Mouse (Mus musculus): ENCODE results near the gene Ncapg.

DNA sequence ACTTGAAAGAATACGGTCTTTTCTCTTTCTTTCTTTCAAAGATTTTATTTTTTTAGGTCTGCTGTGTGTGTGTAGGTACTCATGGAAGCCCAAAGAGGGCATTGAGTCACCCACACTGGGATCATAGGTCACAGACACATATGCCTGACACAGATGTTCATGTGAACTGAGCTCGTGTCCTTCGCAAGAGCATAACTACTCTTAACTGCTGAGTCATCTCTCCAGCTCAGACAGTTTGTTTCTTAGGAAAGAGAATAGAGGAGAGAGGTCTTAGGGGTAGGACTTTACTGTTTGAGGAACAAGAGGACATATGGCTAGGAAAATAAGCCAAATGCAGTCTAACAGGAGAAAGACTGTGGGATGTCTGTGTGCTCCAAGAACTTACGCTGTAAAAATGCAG, 19.4 kb downstream of the Ncapg start:
- TF ChIP-seq ZNF384 (IDR thresholded peaks at IDR 0.05; ENCODE audit: low read depth, low read length) (no peak), ZC3H11A (IDR thresholded peaks at IDR 0.05; ENCODE audit: borderline replicate concordance, low read depth, low read length) (no peak)

Measured in ES-E14 (cell line).